Mouse (Mus musculus): ENCODE measurements around the gene Ttf2.

The Ttf2 gene

DNA sequence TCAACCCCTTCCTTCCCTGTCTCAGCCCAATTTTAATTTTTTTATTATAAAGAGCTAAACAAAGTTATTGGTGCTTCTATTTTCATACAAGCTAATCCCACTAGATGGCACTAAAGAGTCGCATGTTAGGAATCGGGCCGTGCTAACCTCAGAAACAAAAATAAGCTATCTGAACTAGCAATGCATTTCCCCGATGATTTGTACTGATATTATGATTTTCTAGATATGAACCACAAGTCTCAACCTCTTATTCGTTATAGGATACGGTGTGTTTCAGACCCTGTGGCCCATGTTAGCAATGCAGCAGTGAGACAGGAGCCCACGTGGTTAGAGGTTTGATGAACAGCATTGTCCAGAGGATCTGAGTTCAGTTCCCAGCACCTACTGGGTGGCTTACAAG lies 52.6 kb downstream of the Ttf2 start:
- DNase-seq (ENCODE audit: extremely low spot score, low read depth, low spot score): peak; percentile 60

DNA sequence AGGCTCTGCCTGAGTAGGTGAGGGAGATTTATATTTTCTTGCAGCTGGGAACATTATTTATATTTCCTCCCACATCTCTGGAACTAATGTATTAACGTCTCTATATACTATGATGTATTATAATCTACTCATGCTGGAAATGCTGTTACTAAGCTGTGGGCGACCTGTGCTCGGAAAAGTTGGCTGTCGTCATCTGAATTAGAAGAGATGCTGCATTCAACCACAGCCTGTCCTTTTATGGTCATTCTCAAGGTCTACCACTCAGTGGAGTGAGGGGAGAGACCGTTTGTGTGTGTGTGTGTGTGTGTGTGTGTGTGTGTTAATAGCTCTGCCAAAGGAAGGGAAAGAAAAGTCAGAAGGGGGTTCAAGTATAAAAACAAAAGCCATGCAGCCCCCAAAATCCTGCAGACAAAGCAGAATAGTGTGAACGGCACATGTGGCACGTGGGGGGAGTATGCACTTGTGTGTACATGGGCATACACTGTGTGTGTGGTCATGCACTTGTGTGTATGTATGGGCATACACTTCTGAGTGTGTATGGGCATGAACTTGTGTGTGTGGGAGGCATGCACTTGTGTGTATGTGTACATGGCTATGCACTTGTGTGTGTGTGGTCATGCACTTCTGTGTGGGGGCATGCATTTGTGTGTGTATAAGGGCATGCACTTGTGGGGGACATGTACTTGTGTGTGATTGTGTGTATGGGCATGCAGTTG lies 57.8 kb downstream of the Ttf2 start:
- DNase-seq (ENCODE audit: extremely low spot score, low read depth, low spot score): no peak

GRCm38 (mm10) chr3:100911026-100911425 lies 58.4 kb downstream of the Ttf2 start:
- DNase-seq (ENCODE audit: extremely low spot score, low read depth, low spot score): no peak

DNA sequence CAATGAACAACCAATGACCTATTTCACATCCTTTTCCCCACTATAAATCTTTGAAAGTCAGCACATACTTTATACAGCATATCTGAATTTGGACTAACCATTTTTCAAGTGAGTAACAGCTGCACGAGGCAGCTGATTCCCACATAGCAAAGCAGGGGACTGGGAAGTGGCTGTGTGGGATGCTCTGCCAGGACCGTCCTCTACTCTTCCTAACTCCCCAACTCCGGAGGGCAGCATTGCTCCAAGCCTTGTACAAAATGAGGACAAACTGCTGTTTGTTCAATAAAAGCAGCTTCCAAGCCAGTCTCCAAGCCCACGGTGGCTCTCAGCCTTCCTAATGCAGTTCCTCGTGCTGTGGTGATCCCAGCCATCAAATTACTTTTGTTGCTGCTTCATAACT lies 58.8 kb downstream of the Ttf2 start:
- DNase-seq (ENCODE audit: extremely low spot score, low read depth, low spot score): no peak

DNA sequence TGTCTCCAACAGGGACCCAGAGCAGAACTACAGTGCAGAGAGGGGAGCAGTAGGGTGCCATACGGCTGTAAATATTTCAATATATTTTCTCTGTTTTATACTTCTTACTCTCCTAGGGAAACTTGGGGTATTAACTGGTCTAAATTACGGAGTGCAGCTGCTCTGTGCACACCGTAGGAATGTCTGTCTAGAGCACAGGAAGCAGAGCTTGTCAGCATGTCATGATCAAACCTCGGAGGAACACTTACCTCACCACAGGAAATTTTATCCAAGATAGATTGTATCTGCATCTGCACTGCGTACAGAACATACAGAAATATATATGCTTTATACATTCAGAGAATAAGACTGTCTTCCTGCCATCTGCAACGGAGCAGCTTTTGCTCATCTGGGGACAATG lies 60.9 kb downstream of the Ttf2 start:
- DNase-seq (ENCODE audit: extremely low spot score, low read depth, low spot score): no peak

GRCm38 (mm10) chr3:100906916-100907315 lies 62.5 kb downstream of the Ttf2 start:
- DNase-seq (ENCODE audit: extremely low spot score, low read depth, low spot score): no peak

DNA sequence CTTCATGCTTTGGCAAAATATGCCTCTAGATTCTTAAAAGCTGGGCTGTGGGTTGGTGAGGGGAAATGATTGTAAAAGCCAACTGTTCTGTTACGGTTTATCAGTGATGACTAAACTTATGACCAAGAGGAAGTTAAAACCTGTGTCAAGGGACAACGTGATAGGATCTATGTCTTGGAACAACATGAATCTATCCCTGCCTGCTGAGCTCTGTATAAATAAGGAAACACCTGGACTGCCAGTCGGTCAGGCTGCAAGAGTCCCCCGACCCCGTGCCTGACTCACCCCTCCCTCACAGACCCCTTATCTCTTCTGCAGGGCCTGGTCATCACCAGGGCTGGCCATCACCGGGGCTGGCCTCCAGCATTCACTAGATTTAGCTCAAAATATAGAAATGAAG lies 63.3 kb downstream of the Ttf2 start:
- no peak for DNase-seq (ENCODE audit: extremely low spot score, low read depth, low spot score)

GRCm38 (mm10) chr3:100895500-100895899 lies 74.0 kb downstream of the Ttf2 start:
- DNase-seq (ENCODE audit: extremely low spot score, low read depth, low spot score): no peak

DNA sequence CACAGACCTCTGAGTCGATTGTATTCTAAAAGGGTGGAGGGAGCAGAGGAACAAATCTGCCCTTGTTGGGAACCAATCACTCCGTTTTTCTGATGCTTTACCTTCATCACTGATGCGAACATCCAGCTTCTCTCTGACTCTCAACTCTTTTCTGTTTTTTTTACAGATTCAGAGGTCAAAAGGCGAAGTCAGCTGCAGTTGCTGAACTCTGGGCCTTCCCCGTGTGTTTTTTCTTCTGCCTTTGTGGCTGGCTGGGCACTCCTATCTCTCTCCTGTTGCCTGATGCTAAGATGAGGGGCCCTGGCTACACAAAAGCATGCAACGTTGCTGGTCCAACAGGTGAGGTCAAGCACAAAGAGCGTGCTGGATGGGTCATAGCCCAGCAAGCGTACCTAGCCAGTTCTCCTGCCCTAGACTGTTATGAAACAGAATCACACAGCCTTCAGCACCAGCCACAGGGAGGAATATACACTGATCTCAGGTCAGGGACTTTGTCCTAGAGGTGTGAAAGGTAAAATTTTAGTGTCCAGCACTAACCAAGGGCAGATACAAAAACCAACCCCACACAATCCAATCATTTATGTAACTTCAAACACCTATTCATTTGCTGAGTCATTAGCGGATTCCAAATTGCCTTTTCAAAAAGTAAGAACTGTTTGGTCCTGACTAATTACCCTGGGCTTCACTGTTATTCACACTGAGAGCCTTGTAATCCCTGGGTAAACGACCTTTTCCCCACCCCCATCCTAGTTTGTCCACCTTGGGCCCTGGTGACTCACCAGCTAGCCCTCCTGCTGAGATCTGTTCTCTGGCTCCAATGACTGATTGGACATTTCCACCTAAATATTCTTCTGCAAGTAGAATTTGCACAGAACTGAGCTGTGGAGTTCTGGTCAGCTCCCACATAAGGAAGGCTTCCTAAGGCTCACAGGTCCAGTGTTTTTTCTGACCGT lies 76.8 kb downstream of the Ttf2 start:
- no peak for DNase-seq (ENCODE audit: extremely low spot score, low read depth, low spot score)

GRCm38 (mm10) chr3:100890406-100890805 lies 79.1 kb downstream of the Ttf2 start:
- no peak for DNase-seq (ENCODE audit: extremely low spot score, low read depth, low spot score)

DNA sequence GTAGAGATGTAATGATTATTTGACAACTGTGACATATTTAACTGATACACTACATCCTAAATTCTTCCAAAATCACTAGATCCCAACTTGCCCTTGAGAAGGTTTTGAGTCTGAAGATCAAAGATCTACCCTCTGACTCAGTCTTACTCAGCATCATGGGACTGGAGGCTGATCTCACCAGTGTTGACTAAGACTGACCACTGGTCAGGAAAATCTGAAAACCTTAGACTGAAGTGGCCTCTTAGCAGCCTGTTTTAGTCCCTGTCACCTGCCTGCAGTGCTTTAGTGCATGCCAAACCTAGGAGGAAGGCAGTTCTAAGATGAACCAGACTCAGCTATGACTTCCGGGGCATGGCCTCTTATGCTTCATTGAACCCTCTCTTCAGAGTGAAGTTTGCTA lies 80.2 kb downstream of the Ttf2 start:
- no peak for DNase-seq (ENCODE audit: extremely low spot score, low read depth, low spot score)

Measured in hindlimb bud, embryonic 11.5 days (tissue).